In the genomic region with DNA sequence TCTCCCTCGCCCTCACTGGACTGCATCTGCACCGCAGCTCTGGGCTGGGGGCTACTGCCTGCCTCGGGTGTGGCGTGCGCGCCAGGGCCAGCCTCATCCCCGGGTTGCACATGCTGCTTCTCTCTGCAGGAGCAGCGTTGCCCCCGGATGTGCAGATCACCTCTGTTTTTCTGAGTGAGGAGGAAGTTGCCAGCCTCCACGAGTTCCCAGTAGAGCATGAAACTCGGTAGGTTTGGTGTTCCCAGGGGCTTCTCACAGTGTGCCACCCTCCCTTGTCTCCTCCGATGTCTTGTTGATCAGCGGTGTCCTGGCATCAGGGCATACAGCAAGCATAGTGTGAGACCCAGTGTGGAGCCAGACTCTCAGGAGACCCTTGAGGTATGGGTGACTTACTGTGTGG, we compare ENCODE assay signal across 23 mouse cellular contexts. TPM values are rescaled to one million over a fixed set of nuclear protein-coding genes. Genes with fewer than 3 reads are reported as not detected.
A peak's percentile ranks its signal among the peaks of the same experiment; 100 is the strongest.
DNase-seq lines count a peak whose midpoint lies in the region; ATAC-seq and TF ChIP-seq lines count a peak whose summit lies in the region.
"Had no signal": no experiment of that assay in that cellular context is flagged by ENCODE, and none has a peak within 500 bp of the region (broad histone marks: within the 10 kb centered on the region; RNA-seq: fewer than 3 reads in every experiment).

No protein-coding gene starts in this region.

- no peak overlapping the region for H3K4me2 ChIP-seq in forebrain, embryonic 13.5 days
- no peak overlapping the region for H3K4me2 ChIP-seq in forebrain, embryonic 14.5 days (ENCODE audit: low read length)
- H3K4me2 ChIP-seq in neural tube, embryonic 13.5 days, result no peak overlapping the region
- H3K4me2 ChIP-seq in hindbrain, postnatal 0 days (ENCODE audit: low read depth, low read length), result no peak overlapping the region
- H3K4me2 ChIP-seq: limb, embryonic 15.5 days had no signal

- H3K27ac ChIP-seq in forebrain, embryonic 13.5 days, result 0 out of 2 replicates have a peak overlapping the region, but pooled peaks have one; percentile 93
- no peak overlapping the region for H3K27ac ChIP-seq in forebrain, embryonic 14.5 days (ENCODE audit: low read depth, low read length)
- 0 out of 2 replicates have a peak overlapping the region, but pooled peaks have one; percentile 90 for H3K27ac ChIP-seq in neural tube, embryonic 13.5 days (replicated peaks)
- H3K27ac ChIP-seq in bone marrow, adult 2 months (ENCODE audit: control insufficient read depth, insufficient read depth, low read depth, low read length, poor library complexity), result peak overlapping the region; percentile 20; the same call in 1 of the 2 replicates
- H3K27ac ChIP-seq in hindbrain, postnatal 0 days, result peak overlapping the region; percentile 95
- H3K27ac ChIP-seq: limb, embryonic 15.5 days had no signal

- H3K27me3 ChIP-seq in forebrain, embryonic 13.5 days, result no peaks in the 10 kb centered on the region
- no peaks in the 10 kb centered on the region for H3K27me3 ChIP-seq in forebrain, embryonic 14.5 days (replicated peaks; ENCODE audit: control insufficient read depth, insufficient read depth, low read length)
- H3K27me3 ChIP-seq in neural tube, embryonic 13.5 days, result no peaks in the 10 kb centered on the region
- H3K27me3 ChIP-seq in hindbrain, postnatal 0 days (ENCODE audit: insufficient read depth, low read length), result no peaks in the 10 kb centered on the region
- H3K27me3 ChIP-seq: limb, embryonic 15.5 days; megakaryocyte, embryonic 14.5 days; Patski had no signal

- H3K36me3 ChIP-seq in forebrain, embryonic 13.5 days (ENCODE audit: poor library complexity, severe bottlenecking), result peaks cover 76% of the 10 kb centered on the region
- peaks cover 71% of the 10 kb centered on the region for H3K36me3 ChIP-seq in forebrain, embryonic 14.5 days (ENCODE audit: control insufficient read depth, insufficient read depth, low read length)
- H3K36me3 ChIP-seq in neural tube, embryonic 13.5 days, result peaks cover 60% of the 10 kb centered on the region
- peaks cover 15% of the 10 kb centered on the region; the same call in 1 of the 2 replicates for H3K36me3 ChIP-seq in hindbrain, postnatal 0 days (ENCODE audit: insufficient read depth, low read length)

- no peak overlapping the region for H3K4me3 ChIP-seq in forebrain, embryonic 13.5 days
- H3K4me3 ChIP-seq in forebrain, embryonic 14.5 days (ENCODE audit: low read depth, low read length), result no peak overlapping the region
- no peak overlapping the region for H3K4me3 ChIP-seq in neural tube, embryonic 13.5 days
- no peak overlapping the region for H3K4me3 ChIP-seq in bone marrow, adult 2 months (replicated peaks; ENCODE audit: control insufficient read depth, low read depth, low read length)
- H3K4me3 ChIP-seq in hindbrain, postnatal 0 days (ENCODE audit: low read length), result no peak overlapping the region
- H3K4me3 ChIP-seq: limb, embryonic 15.5 days; megakaryocyte, embryonic 14.5 days; myocyte had no signal

- peaks cover 42% of the 10 kb centered on the region for H3K4me1 ChIP-seq in forebrain, embryonic 13.5 days
- H3K4me1 ChIP-seq in forebrain, embryonic 14.5 days (ENCODE audit: control insufficient read depth, insufficient read depth, low read length), result peaks cover 23% of the 10 kb centered on the region
- peaks cover 50% of the 10 kb centered on the region for H3K4me1 ChIP-seq in neural tube, embryonic 13.5 days (replicated peaks)
- no peaks in the 10 kb centered on the region for H3K4me1 ChIP-seq in bone marrow, adult 2 months (ENCODE audit: control insufficient read depth, insufficient read depth, low read length)
- H3K4me1 ChIP-seq in hindbrain, postnatal 0 days (ENCODE audit: insufficient read depth, low read length), result peaks cover 41% of the 10 kb centered on the region

- H3K9me3 ChIP-seq in forebrain, embryonic 13.5 days (replicated peaks), result no peaks in the 10 kb centered on the region
- H3K9me3 ChIP-seq in forebrain, embryonic 14.5 days (replicated peaks; ENCODE audit: control insufficient read depth, low read length), result no peaks in the 10 kb centered on the region
- no peaks in the 10 kb centered on the region for H3K9me3 ChIP-seq in neural tube, embryonic 13.5 days
- no peaks in the 10 kb centered on the region for H3K9me3 ChIP-seq in hindbrain, postnatal 0 days (ENCODE audit: low read length)
- H3K9me3 ChIP-seq: limb, embryonic 15.5 days; megakaryocyte, embryonic 14.5 days had no signal

- TF ChIP-seq CTCF in bone marrow, adult 2 months (IDR thresholded peaks at IDR 0.05; ENCODE audit: control insufficient read depth, insufficient read depth, low read length), result no peak
- no peak for TF ChIP-seq CTCF in hindbrain, postnatal 0 days (IDR thresholded peaks at IDR 0.05; ENCODE audit: low read depth)

- DNase-seq in forebrain, embryonic 14.5 days (ENCODE audit: low spot score), result no peak
- no peak for DNase-seq in neural tube, embryonic 10.5 days (ENCODE audit: extremely low spot score, low spot score)
- DNase-seq in hindbrain, postnatal 0 days (ENCODE audit: low spot score), result no peak
- no peak for DNase-seq in frontal cortex, postnatal 14 days (ENCODE audit: low spot score in 2 of 2)
- DNase-seq in kidney, adult 8-10 months, result no peak
- DNase-seq: adrenal gland, postnatal 25 days; gastrocnemius, postnatal 14 days; kidney, adult 2 months; kidney, postnatal 36 days; liver, postnatal 0 days; lung, postnatal 14 days had no signal

- no peak for TF ChIP-seq POLR2A in bone marrow, adult 2 months (IDR thresholded peaks at IDR 0.05; ENCODE audit: borderline replicate concordance, control insufficient read depth, low read depth, low read length)

- ATAC-seq in forebrain, embryonic 13.5 days, result no peak
- no peak for ATAC-seq in forebrain, embryonic 14.5 days
- no peak for ATAC-seq in neural tube, embryonic 13.5 days (ENCODE audit: low read depth)
- no peak for ATAC-seq in hindbrain, postnatal 0 days
- ATAC-seq: activated CD4-positive, CD25-positive, alpha-beta regulatory T cell, adult 4 months; liver, postnatal 0 days; Patski had no signal

- H3K9ac ChIP-seq in forebrain, embryonic 13.5 days, result no peak overlapping the region
- no peak overlapping the region for H3K9ac ChIP-seq in forebrain, embryonic 14.5 days (ENCODE audit: low read length)
- H3K9ac ChIP-seq in neural tube, embryonic 13.5 days, result peak overlapping the region; percentile 9; the same call in 1 of the 2 replicates
- 0 out of 2 replicates have a peak overlapping the region, but pooled peaks have one; percentile 21 for H3K9ac ChIP-seq in hindbrain, postnatal 0 days (replicated peaks; ENCODE audit: low read length)
- H3K9ac ChIP-seq: limb, embryonic 15.5 days; liver, postnatal 0 days had no signal

- WGBS in forebrain, embryonic 13.5 days, result 90% methylated on average over 13 of the region's 13 CpGs
- 88% methylated on average over 13 of the region's 13 CpGs for WGBS in forebrain, embryonic 14.5 days
- WGBS in neural tube, embryonic 13.5 days, result 79% methylated on average over 13 of the region's 13 CpGs
- 62% methylated on average over 13 of the region's 13 CpGs for WGBS in bone marrow, adult 2 months
- WGBS in hindbrain, postnatal 0 days, result 56% methylated on average over 13 of the region's 13 CpGs

RNA-seq across cellular contexts. Expression of a gene that starts 13.5 kb away (rescaled TPM):
- 0.18 and 0.23 TPM in 2 replicates for polyA plus RNA-seq in forebrain, embryonic 13.5 days (2015; fragmentation: Nextera tagmentation; extraction: Ambion mirVana)
- 0.08 and 0.10 TPM in 2 replicates for polyA plus RNA-seq in forebrain, embryonic 14.5 days (2014; fragmentation: Nextera tagmentation; extraction: Ambion mirVana)
- polyA plus RNA-seq in neural tube, embryonic 13.5 days (2015; fragmentation: Nextera tagmentation; extraction: Ambion mirVana), result 0.08 and 0.26 TPM in 2 replicates
- polyA plus RNA-seq in bone marrow, adult 2 months (2011; ENCODE audit: insufficient read depth, insufficient read length, low replicate concordance, missing spikeins), result not detected in 2 replicates
- total RNA-seq in hindbrain, postnatal 0 days (2014; rRNA removed), result not detected in 2 replicates
- polyA plus RNA-seq in hindbrain, postnatal 0 days (2015; fragmentation: Nextera tagmentation; extraction: Ambion mirVana), result 0.06 TPM in 1 of 2 replicates, not detected in the other
- total RNA-seq: gastrocnemius, postnatal 14 days; heart, adult 8-10 months; layer of hippocampus, postnatal 10 days; left cerebral cortex, postnatal 25 days had no signal
- polyA plus RNA-seq: activated CD4-positive, CD25-positive, alpha-beta regulatory T cell, adult 4 months; frontal cortex, adult 2 months; kidney, adult 2 months had no signal

RNA-seq across cellular contexts. Expression of a gene that starts 25.3 kb away (rescaled TPM):
- polyA plus RNA-seq in forebrain, embryonic 13.5 days (2015; fragmentation: Nextera tagmentation; extraction: Ambion mirVana), result 21.4 and 23.8 TPM in 2 replicates
- 31.6 and 37.9 TPM in 2 replicates for polyA plus RNA-seq in forebrain, embryonic 14.5 days (2014; fragmentation: Nextera tagmentation; extraction: Ambion mirVana)
- polyA plus RNA-seq in neural tube, embryonic 13.5 days (2015; fragmentation: Nextera tagmentation; extraction: Ambion mirVana), result 52.4 and 69.6 TPM in 2 replicates
- polyA plus RNA-seq in bone marrow, adult 2 months (2011; ENCODE audit: insufficient read depth, insufficient read length, low replicate concordance, missing spikeins), result 1.5 TPM in 1 of 2 replicates, not detected in the other
- 143 and 164 TPM in 2 replicates for total RNA-seq in hindbrain, postnatal 0 days (2014; rRNA removed)
- polyA plus RNA-seq in hindbrain, postnatal 0 days (2015; fragmentation: Nextera tagmentation; extraction: Ambion mirVana), result 113 and 118 TPM in 2 replicates
- polyA plus RNA-seq: activated CD4-positive, CD25-positive, alpha-beta regulatory T cell, adult 4 months had no signal

RNA-seq across cellular contexts. Expression of a gene that starts 26.4 kb away (rescaled TPM):
- 28.9 and 33.0 TPM in 2 replicates for polyA plus RNA-seq in forebrain, embryonic 13.5 days (2015; fragmentation: Nextera tagmentation; extraction: Ambion mirVana)
- 26.2 and 27.0 TPM in 2 replicates for polyA plus RNA-seq in forebrain, embryonic 14.5 days (2014; fragmentation: Nextera tagmentation; extraction: Ambion mirVana)
- 37.6 and 37.8 TPM in 2 replicates for polyA plus RNA-seq in neural tube, embryonic 13.5 days (2015; fragmentation: Nextera tagmentation; extraction: Ambion mirVana)
- 18.8 and 42.4 TPM in 2 replicates for polyA plus RNA-seq in bone marrow, adult 2 months (2011; ENCODE audit: insufficient read depth, insufficient read length, low replicate concordance, missing spikeins)
- 43.9 and 45.6 TPM in 2 replicates for total RNA-seq in hindbrain, postnatal 0 days (2014; rRNA removed)
- polyA plus RNA-seq in hindbrain, postnatal 0 days (2015; fragmentation: Nextera tagmentation; extraction: Ambion mirVana), result 32.7 and 33.6 TPM in 2 replicates

RNA-seq across cellular contexts. Expression of a gene that starts 26.5 kb away (rescaled TPM):
- 47.3 and 57.6 TPM in 2 replicates for polyA plus RNA-seq in forebrain, embryonic 13.5 days (2015; fragmentation: Nextera tagmentation; extraction: Ambion mirVana)
- 49.1 and 58.8 TPM in 2 replicates for polyA plus RNA-seq in forebrain, embryonic 14.5 days (2014; fragmentation: Nextera tagmentation; extraction: Ambion mirVana)
- 53.9 and 54.4 TPM in 2 replicates for polyA plus RNA-seq in neural tube, embryonic 13.5 days (2015; fragmentation: Nextera tagmentation; extraction: Ambion mirVana)
- 8.0 and 14.1 TPM in 2 replicates for polyA plus RNA-seq in bone marrow, adult 2 months (2011; ENCODE audit: insufficient read depth, insufficient read length, low replicate concordance, missing spikeins)
- 84.3 and 92.0 TPM in 2 replicates for total RNA-seq in hindbrain, postnatal 0 days (2014; rRNA removed)
- 49.1 and 56.0 TPM in 2 replicates for polyA plus RNA-seq in hindbrain, postnatal 0 days (2015; fragmentation: Nextera tagmentation; extraction: Ambion mirVana)

RNA-seq across cellular contexts. Expression of a gene that starts 43.2 kb away (rescaled TPM):
- 29.9 and 35.7 TPM in 2 replicates for polyA plus RNA-seq in forebrain, embryonic 13.5 days (2015; fragmentation: Nextera tagmentation; extraction: Ambion mirVana)
- polyA plus RNA-seq in forebrain, embryonic 14.5 days (2014; fragmentation: Nextera tagmentation; extraction: Ambion mirVana), result 19.0 and 25.2 TPM in 2 replicates
- polyA plus RNA-seq in neural tube, embryonic 13.5 days (2015; fragmentation: Nextera tagmentation; extraction: Ambion mirVana), result 29.7 and 34.2 TPM in 2 replicates
- polyA plus RNA-seq in bone marrow, adult 2 months (2011; ENCODE audit: insufficient read depth, insufficient read length, low replicate concordance, missing spikeins), result 10.2 and 20.3 TPM in 2 replicates
- 16.5 and 20.2 TPM in 2 replicates for total RNA-seq in hindbrain, postnatal 0 days (2014; rRNA removed)
- 24.3 and 24.4 TPM in 2 replicates for polyA plus RNA-seq in hindbrain, postnatal 0 days (2015; fragmentation: Nextera tagmentation; extraction: Ambion mirVana)

Comparison
In these comparisons a context has a peak if more than half of its experiments do, and no peak if none do; other contexts are left out.
1. H3K9ac ChIP-seq: peak in neural tube, embryonic 13.5 days (single experiment) and hindbrain, postnatal 0 days (single experiment); none in forebrain, embryonic 13.5 days (single experiment) and forebrain, embryonic 14.5 days (single experiment).